Mouse (Mus musculus) ovary, postnatal 36 days (tissue): ENCODE data around the gene Erbb2.

Experiments
- DNase-seq: peaks from one replicate; pipeline ENCODE4 v3.0.0; 2022; ENCODE audit warnings: low spot score, mixed read lengths

Gene Erbb2

GRCm38 (mm10) chr11:98457367-98458120, 45.3 kb downstream of the Erbb2 start:
- peak; percentile 85 for DNase-seq

GRCm38 (mm10) chr11:98458121-98458990, 46.1 kb downstream of the Erbb2 start:
- no peak for DNase-seq

- DNase-seq: no peak
Measured at GRCm38 (mm10) chr11:98459071-98459741, 46.9 kb downstream of the Erbb2 start.

- DNase-seq: no peak
Measured at GRCm38 (mm10) chr11:98459860-98460259, 47.6 kb downstream of the Erbb2 start.

GRCm38 (mm10) chr11:98461109-98461720, 48.9 kb downstream of the Erbb2 start:
- DNase-seq: no peak

- DNase-seq: no peak
Measured at GRCm38 (mm10) chr11:98462255-98462654, 50.0 kb downstream of the Erbb2 start.

- DNase-seq: no peak
Measured at GRCm38 (mm10) chr11:98463911-98464310, 51.6 kb downstream of the Erbb2 start.

- DNase-seq: no peak
Measured at GRCm38 (mm10) chr11:98464516-98464915, 52.2 kb downstream of the Erbb2 start.

- DNase-seq: no peak
Measured at GRCm38 (mm10) chr11:98469761-98470714, 57.8 kb downstream of the Erbb2 start.

- no peak for DNase-seq
Measured at GRCm38 (mm10) chr11:98470795-98471194, 58.5 kb downstream of the Erbb2 start.

GRCm38 (mm10) chr11:98472696-98473095, 60.4 kb downstream of the Erbb2 start:
- no peak for DNase-seq

- DNase-seq: no peak
Measured at GRCm38 (mm10) chr11:98473916-98474479, 61.7 kb downstream of the Erbb2 start.

- DNase-seq: no peak
Measured at GRCm38 (mm10) chr11:98474967-98475366, 62.7 kb downstream of the Erbb2 start.

GRCm38 (mm10) chr11:98475630-98476433, 63.6 kb downstream of the Erbb2 start:
- DNase-seq: no peak

- no peak for DNase-seq
Measured at GRCm38 (mm10) chr11:98476434-98476807, 64.2 kb downstream of the Erbb2 start.

- no peak for DNase-seq
Measured at GRCm38 (mm10) chr11:98477011-98477701, 64.9 kb downstream of the Erbb2 start.

- DNase-seq: no peak
Measured at GRCm38 (mm10) chr11:98479026-98479939, 67.0 kb downstream of the Erbb2 start.

GRCm38 (mm10) chr11:98479940-98480497, 67.7 kb downstream of the Erbb2 start:
- DNase-seq: no peak
